Mouse (Mus musculus): ENCODE data around the gene Kpna7.

DNA sequence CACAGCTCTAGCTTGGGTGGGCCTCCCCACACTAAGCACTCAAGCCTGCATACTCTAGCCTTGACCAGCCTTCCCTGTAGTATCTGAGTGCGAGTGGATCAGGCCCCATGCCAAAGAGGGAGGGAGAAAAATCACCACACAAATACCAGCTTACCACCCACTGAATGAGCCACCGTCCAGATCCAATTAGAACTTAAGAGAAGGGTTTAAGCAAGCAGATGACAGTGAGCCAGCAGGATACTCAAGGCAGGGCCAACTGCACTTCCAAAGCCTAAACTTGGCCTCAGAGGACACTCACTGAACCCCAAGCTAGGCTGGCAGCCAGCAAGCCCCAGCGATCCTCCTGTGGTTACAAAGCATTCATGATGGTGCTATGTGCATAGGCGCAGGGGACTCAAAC, 137.8 kb downstream of the Kpna7 start:
- TF ChIP-seq CTCF (IDR thresholded peaks at IDR 0.05; ENCODE audit: low read depth, low read length) (no peak), POLR2A (IDR thresholded peaks at IDR 0.05; ENCODE audit: borderline replicate concordance, low read depth, low read length) (no peak)
